Mouse (Mus musculus) limb, embryonic 11.5 days (tissue): ENCODE data around the gene Abca9. TPM values are rescaled to one million over a fixed set of nuclear protein-coding genes. Genes with fewer than 3 reads are reported as not detected.

Experiments used
- ATAC-seq: fragments of 200-750 bp; cut with Nextera tagmentation; 2 replicates; pipeline ENCODE4 v1.8.0; 2017; ENCODE audit warnings: low read depth; ENCODE audit not compliant: insufficient number of reproducible peaks, low FRiP score, low TSS enrichment
- DNase-seq: peaks from one replicate; pipeline ENCODE4 v3.0.0-alpha.2; 2015; ENCODE audit warnings: low spot score
- H3K27ac ChIP-seq: fragments of 300-500 bp; sonication (generic); replicated peaks from 2 replicates; pipeline ENCODE4 v1.5.1; 2014; ENCODE audit warnings: low read depth, mild to moderate bottlenecking, low read length
- H3K27me3 ChIP-seq: fragments of 300-500 bp; sonication (generic); 2 replicates; pipeline ENCODE4 v1.6.1; 2014; ENCODE audit warnings: mild to moderate bottlenecking, low read length, mixed read lengths; ENCODE audit not compliant: control insufficient read depth, insufficient read depth
- H3K36me3 ChIP-seq: fragments of 300-500 bp; sonication (generic); 2 replicates; pipeline ENCODE4 v1.6.1; 2014; ENCODE audit warnings: mild to moderate bottlenecking, low read length, moderate library complexity, mixed read lengths; ENCODE audit not compliant: control insufficient read depth, insufficient read depth
- H3K4me1 ChIP-seq: fragments of 300-500 bp; sonication (generic); 2 replicates; pipeline ENCODE4 v1.6.1; 2014; ENCODE audit warnings: low read length, mixed read lengths; ENCODE audit not compliant: control insufficient read depth, insufficient read depth
- H3K4me2 ChIP-seq: fragments of 300-500 bp; sonication (generic); 2 replicates; pipeline ENCODE4 v1.6.1; 2014; ENCODE audit warnings: low read depth, mild to moderate bottlenecking, moderate library complexity; ENCODE audit not compliant: severe bottlenecking
- H3K4me3 ChIP-seq: fragments of 300-500 bp; sonication (generic); 2 replicates; pipeline ENCODE4 v1.5.1; 2014; ENCODE audit warnings: low read depth, low read length
- H3K9ac ChIP-seq: fragments of 300-500 bp; sonication (generic); 2 replicates; pipeline ENCODE4 v1.6.1; 2014; ENCODE audit warnings: mild to moderate bottlenecking, low read length
- H3K9me3 ChIP-seq: fragments of 300-500 bp; sonication (generic); 2 replicates; pipeline ENCODE4 v1.6.1; 2016; ENCODE audit warnings: low read length; ENCODE audit not compliant: control insufficient read depth
- WGBS: fragments of 180-500 bp; shearing (Covaris S2); extraction: QIAGEN DNeasy Blood & Tissue Kit; methylation state at CpG from one replicate; pipeline ENCODE4 v1.1.7; 2014; 5-methylcytosine and 5-hydroxymethylcytosine counted together
- polyA plus RNA-seq: library from polyadenylated mRNA; unstranded; fragments of >200 nt; fragmentation: Nextera tagmentation; extraction: Ambion mirVana; gene quantifications from 2 replicates; pipeline ENCODE4 v1.2.1, GENCODE M21; 2014

The Abca9 gene
- polyA plus RNA-seq, 1 experiment from 2014 or later = 0.77 TPM

GRCm38 (mm10) chr11:110097465-110097864 lies 70.5 kb downstream of the Abca9 start:
- Histone ChIP-seq H3K9ac (no peak overlapping the region), H3K4me3 (no peak overlapping the region), H3K36me3 (no peaks in the 10 kb centered on the region), H3K4me1 (no peaks in the 10 kb centered on the region), H3K4me2 (no peak overlapping the region), H3K27me3 (no peaks in the 10 kb centered on the region), H3K27ac (no peak overlapping the region), H3K9me3 (no peaks in the 10 kb centered on the region)
- 85% methylated on average over 6 of the region's 6 CpGs for WGBS
- DNase-seq = no peak
- no peak for ATAC-seq

GRCm38 (mm10) chr11:110095858-110096257 lies 72.1 kb downstream of the Abca9 start, which contains the start of gene Abca8a:
Gene Abca8a, minus strand, starts transcription at chr11:110095978.
- H3K4me2 ChIP-seq = no peak within 1 kb of the TSS
- no peaks in the 10 kb centered on the region for H3K27me3 ChIP-seq
- WGBS = 80% methylated on average over 5 of the region's 5 CpGs
- no peak within 1 kb of the TSS for H3K27ac ChIP-seq
- no peak within 1 kb of the TSS for H3K9ac ChIP-seq
- no peaks in the 10 kb centered on the region for H3K36me3 ChIP-seq
- H3K4me1 ChIP-seq = no peaks in the 10 kb centered on the region
- no peak for ATAC-seq
- H3K4me3 ChIP-seq = no peak within 1 kb of the TSS
- DNase-seq = no peak
- H3K9me3 ChIP-seq = no peaks in the 10 kb centered on the region

DNA sequence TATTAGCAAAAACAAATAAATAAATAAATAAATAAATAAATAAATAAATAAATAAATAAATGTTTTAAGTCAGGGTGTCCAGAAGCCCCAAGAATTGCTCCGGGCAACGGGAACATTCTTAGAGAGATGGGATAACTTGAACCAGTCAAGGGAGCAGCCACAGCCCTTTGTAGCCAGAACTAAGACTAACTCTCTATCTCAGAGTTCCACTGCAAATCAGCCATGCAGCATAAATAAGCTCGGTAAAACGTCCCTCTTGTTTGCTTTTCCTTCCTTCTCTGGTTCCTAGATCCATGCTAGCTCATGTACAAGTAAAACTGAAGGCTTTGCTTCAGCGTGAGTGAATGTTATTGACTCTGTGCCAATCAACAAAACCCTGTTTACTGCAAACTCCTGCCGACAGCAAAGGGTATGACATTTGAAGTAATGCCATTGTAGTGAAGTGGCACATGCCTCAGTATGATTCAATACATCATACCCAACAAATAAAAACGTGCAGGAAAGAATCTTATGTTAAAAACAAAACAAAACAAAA lies 73.1 kb downstream of the Abca9 start:
- no peak overlapping the region for H3K27ac ChIP-seq
- no peaks in the 10 kb centered on the region for H3K4me1 ChIP-seq
- no peak overlapping the region for H3K9ac ChIP-seq
- H3K4me3 ChIP-seq = no peak overlapping the region
- no peaks in the 10 kb centered on the region for H3K27me3 ChIP-seq
- WGBS = 81% methylated on average over 7 of the region's 7 CpGs
- ATAC-seq = no peak
- no peaks in the 10 kb centered on the region for H3K9me3 ChIP-seq
- H3K36me3 ChIP-seq = no peaks in the 10 kb centered on the region
- DNase-seq = no peak
- H3K4me2 ChIP-seq = no peak overlapping the region

GRCm38 (mm10) chr11:110094236-110094635 lies 73.8 kb downstream of the Abca9 start:
- Histone ChIP-seq H3K4me3 (no peak overlapping the region), H3K4me1 (no peaks in the 10 kb centered on the region), H3K9me3 (no peaks in the 10 kb centered on the region), H3K27me3 (no peaks in the 10 kb centered on the region), H3K36me3 (no peaks in the 10 kb centered on the region), H3K9ac (no peak overlapping the region), H3K4me2 (no peak overlapping the region), H3K27ac (no peak overlapping the region)
- DNase-seq (no peak), ATAC-seq (no peak)
- 85% methylated on average over 3 of the region's 3 CpGs for WGBS

DNA sequence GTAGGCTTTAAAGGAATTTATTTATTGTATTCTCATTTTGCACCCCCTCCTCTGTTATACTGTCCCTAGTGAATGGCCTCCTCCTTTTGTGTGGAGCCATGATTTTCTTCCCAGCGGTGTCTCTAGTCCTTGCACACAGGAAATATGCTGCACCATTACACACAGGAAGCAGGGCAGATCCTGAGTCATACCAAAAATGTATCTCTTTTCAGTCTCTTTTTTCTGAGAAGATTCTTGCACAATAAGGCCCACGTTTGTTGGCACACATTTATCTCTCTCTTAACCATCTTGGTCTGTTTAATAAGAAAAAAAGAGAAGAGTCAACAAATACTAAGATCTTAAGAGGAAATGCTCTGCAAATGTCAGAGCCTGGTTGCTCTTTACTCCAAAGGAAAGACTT lies 76.7 kb downstream of the Abca9 start:
- Histone ChIP-seq H3K4me3 (no peak overlapping the region), H3K36me3 (no peaks in the 10 kb centered on the region), H3K4me1 (no peaks in the 10 kb centered on the region), H3K27me3 (no peaks in the 10 kb centered on the region), H3K9ac (no peak overlapping the region), H3K4me2 (no peak overlapping the region), H3K27ac (no peak overlapping the region), H3K9me3 (no peaks in the 10 kb centered on the region)
- ATAC-seq = no peak
- no peak for DNase-seq
- 81% methylated on average over 2 of the region's 2 CpGs for WGBS

- no peak for ATAC-seq
- DNase-seq = no peak
- H3K4me3 ChIP-seq = no peak overlapping the region
- no peaks in the 10 kb centered on the region for H3K9me3 ChIP-seq
- H3K4me2 ChIP-seq = no peak overlapping the region
- H3K9ac ChIP-seq = no peak overlapping the region
- no peaks in the 10 kb centered on the region for H3K4me1 ChIP-seq
- 80% methylated on average over 3 of the region's 3 CpGs for WGBS
- H3K27me3 ChIP-seq = no peaks in the 10 kb centered on the region
- H3K27ac ChIP-seq = no peak overlapping the region
- no peaks in the 10 kb centered on the region for H3K36me3 ChIP-seq
These were observed 95.8 kb downstream of the Abca9 start for GRCm38 (mm10) chr11:110072158-110072557.

DNA sequence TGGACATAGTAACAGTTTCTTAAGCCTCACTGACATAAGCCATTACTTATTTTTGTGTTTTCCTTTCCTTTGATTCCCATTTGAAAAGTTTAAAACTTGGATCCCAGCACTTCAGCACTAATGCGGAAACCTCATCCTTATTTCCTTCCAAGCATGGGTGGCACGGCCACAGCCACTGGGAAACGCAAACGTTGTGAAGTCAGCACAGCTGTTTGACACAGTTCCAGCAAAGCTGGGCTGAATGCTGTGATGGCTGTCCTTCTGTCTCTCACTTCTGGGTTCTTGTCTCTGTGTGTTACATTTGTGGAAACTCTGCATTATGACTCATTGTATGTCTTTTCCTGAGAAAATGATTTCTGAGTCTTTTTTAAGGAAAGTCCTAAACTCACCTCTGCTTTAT lies 107.0 kb downstream of the Abca9 start:
- DNase-seq = no peak
- 69% methylated on average over 4 of the region's 4 CpGs for WGBS
- Histone ChIP-seq H3K4me3 (no peak overlapping the region), H3K9me3 (no peaks in the 10 kb centered on the region), H3K27me3 (no peaks in the 10 kb centered on the region), H3K36me3 (no peaks in the 10 kb centered on the region), H3K27ac (no peak overlapping the region), H3K4me2 (no peak overlapping the region), H3K9ac (no peak overlapping the region), H3K4me1 (no peaks in the 10 kb centered on the region)
- no peak for ATAC-seq

- WGBS = 80% methylated on average over 2 of the region's 2 CpGs
- no peaks in the 10 kb centered on the region for H3K4me1 ChIP-seq
- no peak for DNase-seq
These were observed 107.9 kb downstream of the Abca9 start for GRCm38 (mm10) chr11:110060127-110060526.

DNA sequence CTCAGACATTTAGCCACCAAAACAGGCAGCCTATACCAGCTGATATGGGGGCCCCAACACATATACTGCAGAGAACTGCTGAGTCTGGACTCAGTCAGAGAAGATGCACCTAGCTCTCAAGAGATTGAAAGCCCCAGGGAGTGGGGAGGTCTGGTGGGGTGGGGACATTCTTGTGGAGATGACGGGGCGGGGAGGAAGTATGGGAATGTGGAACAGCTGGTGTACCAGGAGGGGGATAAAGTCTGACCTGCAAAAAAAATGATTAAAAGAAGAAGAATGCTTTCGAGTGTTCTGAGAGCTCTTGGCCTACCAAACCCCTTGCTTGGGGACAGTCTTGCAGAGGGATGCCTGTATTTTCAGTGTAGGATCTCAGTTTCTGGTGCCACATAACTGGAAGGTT lies 114.3 kb downstream of the Abca9 start:
- 62% methylated on average over 3 of the region's 3 CpGs for whole genome bisulfite sequencing
- no peaks in the 10 kb centered on the region for H3K4me1 ChIP-seq
- ATAC-seq (no peak), DNase-seq (no peak)
- no peak overlapping the region for H3K9ac ChIP-seq
- H3K27me3 ChIP-seq = no peaks in the 10 kb centered on the region
- no peaks in the 10 kb centered on the region for H3K36me3 ChIP-seq
- no peak overlapping the region for H3K4me2 ChIP-seq
- no peaks in the 10 kb centered on the region for H3K9me3 ChIP-seq
- no peak overlapping the region for H3K27ac ChIP-seq
- no peak overlapping the region for H3K4me3 ChIP-seq

More at GRCm38 (mm10) chr11:110060127-110060526, 107.9 kb downstream of the Abca9 start:
- no peaks in the 10 kb centered on the region for H3K27me3 ChIP-seq
- ATAC-seq = no peak
- no peak overlapping the region for H3K4me2 ChIP-seq
- no peaks in the 10 kb centered on the region for H3K36me3 ChIP-seq
- no peak overlapping the region for H3K4me3 ChIP-seq
- no peak overlapping the region for H3K9ac ChIP-seq
- H3K9me3 ChIP-seq = no peaks in the 10 kb centered on the region
- H3K27ac ChIP-seq = no peak overlapping the region
